Mouse (Mus musculus): ENCODE data around the gene Ccdc87.
"Not testable (repeated sequence)": the region's sequence is repeated elsewhere in the genome, so short reads cannot be mapped to it uniquely, and the experiment has no call there.

Gene Ccdc87

GRCm38 (mm10) chr19:4840848-4841247, 1.7 kb downstream of the Ccdc87 start:
- no peak for DNase-seq

GRCm38 (mm10) chr19:4842611-4843010, 3.4 kb downstream of the Ccdc87 start:
- no peak for DNase-seq

GRCm38 (mm10) chr19:4845846-4846245, 6.7 kb downstream of the Ccdc87 start:
- no peak for DNase-seq

- no peak for DNase-seq
These were observed 8.3 kb downstream of the Ccdc87 start for GRCm38 (mm10) chr19:4847490-4847889.

GRCm38 (mm10) chr19:4849800-4850199, 10.6 kb downstream of the Ccdc87 start:
- DNase-seq = no peak

GRCm38 (mm10) chr19:4850281-4850680, 11.1 kb downstream of the Ccdc87 start:
- no peak for DNase-seq

- DNase-seq = peak; percentile 93
These were observed 15.6 kb downstream of the Ccdc87 start, which contains the start of gene Ctsf for GRCm38 (mm10) chr19:4854552-4855469. TSS of gene Ctsf (plus strand) at chr19:4855130.

- DNase-seq = no peak
These were observed 16.3 kb downstream of the Ccdc87 start for GRCm38 (mm10) chr19:4855470-4855820.

- no peak for DNase-seq
These were observed 16.8 kb downstream of the Ccdc87 start for GRCm38 (mm10) chr19:4855951-4856350.

- DNase-seq = no peak
These were observed 19.9 kb downstream of the Ccdc87 start for GRCm38 (mm10) chr19:4859081-4859480.

GRCm38 (mm10) chr19:4863048-4863447, 23.9 kb downstream of the Ccdc87 start:
- DNase-seq = no peak

GRCm38 (mm10) chr19:4865147-4865546, 26.0 kb downstream of the Ccdc87 start:
- DNase-seq = no peak

GRCm38 (mm10) chr19:4874613-4875012, 35.4 kb downstream of the Ccdc87 start:
- DNase-seq = not testable (repeated sequence)

GRCm38 (mm10) chr19:4876241-4876640, 37.1 kb downstream of the Ccdc87 start:
- no peak for DNase-seq

GRCm38 (mm10) chr19:4876755-4877154, 37.6 kb downstream of the Ccdc87 start:
- no peak for DNase-seq

- DNase-seq = no peak
These were observed 38.6 kb downstream of the Ccdc87 start, which contains the start of gene Actn3 for GRCm38 (mm10) chr19:4877785-4878184. TSS of gene Actn3 (minus strand) at chr19:4877909.

- DNase-seq = peak; percentile 93
These were observed 39.5 kb downstream of the Ccdc87 start, which contains the start of gene Zdhhc24 for GRCm38 (mm10) chr19:4878405-4879323. TSS of gene Zdhhc24 (plus strand) at chr19:4878668.

GRCm38 (mm10) chr19:4879324-4879703, 40.1 kb downstream of the Ccdc87 start:
- no peak for DNase-seq

GRCm38 (mm10) chr19:4883961-4884360, 44.8 kb downstream of the Ccdc87 start:
- no peak for DNase-seq

GRCm38 (mm10) chr19:4889791-4890190, 50.6 kb downstream of the Ccdc87 start:
- no peak for DNase-seq

- DNase-seq = no peak
These were observed 52.6 kb downstream of the Ccdc87 start for GRCm38 (mm10) chr19:4891798-4892197.

Measured in cerebellum, adult 11 months (tissue).